Mouse (Mus musculus): Measurements from ENCODE around the gene Nek2. TPM values are rescaled to one million over a fixed set of nuclear protein-coding genes. Genes with fewer than 3 reads are reported as not detected.

Gene Nek2
- polyA plus RNA-seq, 1 experiment from 2014 or later = 38.7 TPM

DNA sequence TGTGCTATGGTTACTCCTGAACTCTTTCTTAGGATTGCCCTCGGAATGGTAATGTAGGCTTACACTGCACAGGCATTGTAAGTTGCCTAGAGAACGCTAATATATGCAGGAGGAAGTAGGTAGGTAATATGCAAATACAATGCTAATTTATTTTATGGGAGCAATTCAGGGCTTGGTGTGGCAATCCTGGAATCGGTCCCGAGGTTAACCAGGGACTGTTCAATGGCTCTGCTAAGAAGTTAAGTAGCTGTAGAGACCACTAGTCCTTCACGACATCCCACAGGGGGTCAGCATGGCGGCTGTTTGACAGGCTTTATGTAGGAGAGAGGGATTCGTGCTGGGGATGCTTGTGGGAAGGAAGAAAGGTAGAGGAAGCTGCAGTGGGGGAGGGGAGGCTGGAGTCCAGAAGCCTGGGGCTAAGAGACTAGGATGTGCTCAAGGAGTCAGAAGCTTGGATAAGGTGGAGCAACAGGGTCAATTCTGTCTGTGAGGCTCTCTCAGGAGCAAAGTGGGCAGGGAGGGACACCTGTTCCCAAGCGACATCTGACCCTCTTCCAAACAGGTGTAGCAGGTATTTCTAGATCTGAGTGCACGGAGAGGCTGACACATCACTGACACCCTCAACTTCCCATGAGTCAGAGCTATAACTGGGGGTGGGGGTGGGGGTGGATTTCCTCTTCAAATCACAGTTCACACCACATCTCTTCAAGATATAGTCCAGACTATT lies 19.0 kb upstream of the Nek2 start:
- peak; percentile 39; the same call in 1 of the 2 replicates for ATAC-seq (ENCODE audit: insufficient read depth, low FRiP score, low read depth)
- WGBS = 54% methylated on average over 9 of the region's 9 CpGs
- H3K9me3 ChIP-seq = no peaks in the 10 kb centered on the region
- peak overlapping the region; percentile 46 for H3K27ac ChIP-seq
- H3K4me1 ChIP-seq = no peaks in the 10 kb centered on the region; the same call in 1 of the 2 replicates
- H3K36me3 ChIP-seq = no peaks in the 10 kb centered on the region
- no peak overlapping the region for H3K9ac ChIP-seq
- no peak overlapping the region for H3K4me3 ChIP-seq (replicated peaks)
- peak overlapping the region; percentile 13; the same call in 1 of the 2 replicates for H3K4me2 ChIP-seq
- no peaks in the 10 kb centered on the region for H3K27me3 ChIP-seq (replicated peaks)

DNA sequence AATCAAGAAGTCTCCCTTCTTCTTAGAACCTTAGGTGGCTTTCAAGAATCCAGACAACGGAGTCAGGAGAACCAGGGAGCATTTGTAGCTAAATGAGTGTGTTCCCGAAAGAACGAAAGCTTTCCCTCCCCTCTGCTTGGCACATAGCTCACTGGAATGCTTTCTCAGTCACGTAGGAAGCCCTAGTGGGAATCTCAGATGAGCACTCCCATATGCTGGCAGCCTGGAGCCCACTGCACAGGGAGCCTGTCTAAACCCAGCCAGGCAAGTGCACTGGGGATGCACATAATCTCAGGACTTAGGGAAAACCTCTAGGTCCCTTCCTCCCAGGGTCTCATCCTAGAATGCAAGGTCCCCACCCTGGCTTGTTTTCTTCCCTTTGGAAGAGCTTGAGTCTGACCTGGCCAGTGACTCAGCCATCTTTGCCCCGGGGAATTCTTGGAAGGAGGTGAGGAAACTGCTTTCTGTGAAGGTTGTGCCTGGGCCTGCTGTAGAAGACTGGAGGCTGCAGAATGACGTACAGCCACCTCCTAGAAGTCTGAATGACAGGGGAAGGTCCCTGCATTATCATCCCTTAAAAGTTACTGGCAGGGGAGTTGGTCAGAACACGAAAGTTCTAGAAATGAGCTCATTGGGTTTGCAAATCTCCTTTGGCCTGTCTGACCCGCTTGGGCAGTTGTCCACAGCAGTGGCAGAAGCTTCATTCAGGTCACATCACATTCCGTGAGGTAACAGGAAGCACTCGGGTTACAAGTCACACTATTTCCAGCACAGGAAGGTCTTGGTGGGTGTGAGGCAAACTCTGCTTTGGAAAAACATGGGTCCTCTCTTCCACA lies 18.2 kb upstream of the Nek2 start:
- no peaks in the 10 kb centered on the region for H3K36me3 ChIP-seq
- WGBS = 52% methylated on average over 10 of the region's 10 CpGs
- no peaks in the 10 kb centered on the region for H3K27me3 ChIP-seq (replicated peaks)
- H3K9ac ChIP-seq = no peak overlapping the region
- no peaks in the 10 kb centered on the region; the same call in 1 of the 2 replicates for H3K4me1 ChIP-seq
- H3K4me2 ChIP-seq = peak overlapping the region; percentile 13; the same call in 1 of the 2 replicates
- H3K9me3 ChIP-seq = no peaks in the 10 kb centered on the region
- ATAC-seq (ENCODE audit: insufficient read depth, low FRiP score, low read depth) = no peak
- H3K27ac ChIP-seq = peak overlapping the region; percentile 46
- no peak overlapping the region for H3K4me3 ChIP-seq (replicated peaks)

DNA sequence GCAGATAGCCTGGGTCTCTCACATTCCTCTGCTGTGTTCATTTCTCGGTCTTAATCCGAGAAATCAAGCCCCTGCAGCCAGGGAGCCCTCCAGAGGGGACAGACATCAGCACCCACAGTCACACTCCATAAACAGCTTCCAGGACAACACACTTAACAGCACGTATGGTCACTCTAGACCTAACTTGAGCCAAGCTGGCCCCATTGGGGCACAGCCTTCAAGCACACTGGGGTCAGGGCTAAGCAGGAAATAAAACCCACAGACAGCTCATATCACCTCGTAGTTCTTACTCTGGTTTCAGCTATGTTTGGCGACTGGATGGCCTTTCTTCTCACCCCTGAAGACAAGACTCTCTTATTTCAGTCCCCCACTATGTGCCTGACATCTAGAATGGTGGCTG lies 16.5 kb upstream of the Nek2 start:
- WGBS = 61% methylated on average over 5 of the region's 5 CpGs
- H3K36me3 ChIP-seq = no peaks in the 10 kb centered on the region
- no peaks in the 10 kb centered on the region for H3K9me3 ChIP-seq
- no peak overlapping the region for H3K4me2 ChIP-seq
- H3K27me3 ChIP-seq (replicated peaks) = no peaks in the 10 kb centered on the region
- H3K4me1 ChIP-seq = no peaks in the 10 kb centered on the region; the same call in 1 of the 2 replicates
- no peak overlapping the region for H3K9ac ChIP-seq
- ATAC-seq (ENCODE audit: insufficient read depth, low FRiP score, low read depth) = no peak
- no peak overlapping the region for H3K4me3 ChIP-seq (replicated peaks)
- no peak overlapping the region for H3K27ac ChIP-seq

GRCm38 (mm10) chr1:191805788-191806187 lies 15.5 kb upstream of the Nek2 start:
- 61% methylated on average over 6 of the region's 6 CpGs for WGBS
- Histone ChIP-seq H3K36me3 (no peaks in the 10 kb centered on the region), H3K4me3 (replicated peaks) (no peak overlapping the region), H3K9ac (no peak overlapping the region), H3K9me3 (no peaks in the 10 kb centered on the region), H3K27ac (no peak overlapping the region), H3K4me1 (no peaks in the 10 kb centered on the region; the same call in 1 of the 2 replicates), H3K27me3 (replicated peaks) (no peaks in the 10 kb centered on the region), H3K4me2 (no peak overlapping the region)
- ATAC-seq (ENCODE audit: insufficient read depth, low FRiP score, low read depth) = no peak

- ATAC-seq (ENCODE audit: insufficient read depth, low FRiP score, low read depth) = no peak
- no peaks in the 10 kb centered on the region for H3K9me3 ChIP-seq
- no peak overlapping the region for H3K4me2 ChIP-seq
- no peak overlapping the region for H3K4me3 ChIP-seq (replicated peaks)
- H3K27ac ChIP-seq = no peak overlapping the region
- no peaks in the 10 kb centered on the region; the same call in 1 of the 2 replicates for H3K4me1 ChIP-seq
- WGBS = 94% methylated on average over 4 of the region's 4 CpGs
- no peaks in the 10 kb centered on the region for H3K27me3 ChIP-seq (replicated peaks)
- no peak overlapping the region for H3K9ac ChIP-seq
- no peaks in the 10 kb centered on the region for H3K36me3 ChIP-seq
Measured at GRCm38 (mm10) chr1:191806740-191807139, 14.5 kb upstream of the Nek2 start.

DNA sequence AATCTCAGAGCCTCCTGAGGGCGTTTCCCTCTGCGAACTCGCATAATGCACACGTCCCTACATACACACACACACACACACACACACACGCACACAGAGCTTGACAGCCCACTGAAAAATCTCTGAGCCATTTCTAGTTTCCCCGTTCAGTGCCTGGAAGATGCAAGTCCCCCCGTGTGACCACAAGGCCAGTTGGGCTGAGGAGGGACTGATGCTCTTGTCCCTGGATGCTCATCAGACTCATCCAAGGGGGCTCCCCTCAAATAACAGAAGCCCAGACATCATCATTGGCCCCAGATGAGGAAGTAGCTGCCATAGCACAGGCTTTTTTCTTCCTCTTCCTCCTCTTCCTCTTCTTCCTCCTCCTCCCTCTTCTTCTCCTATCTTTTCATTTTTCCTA lies 13.3 kb upstream of the Nek2 start:
- no peak overlapping the region for H3K9ac ChIP-seq
- ATAC-seq (ENCODE audit: insufficient read depth, low FRiP score, low read depth) = no peak
- 85% methylated on average over 7 of the region's 7 CpGs for WGBS

GRCm38 (mm10) chr1:191808688-191809223 lies 12.5 kb upstream of the Nek2 start:
- WGBS = 68% methylated on average over 12 of the region's 12 CpGs
- Histone ChIP-seq H3K4me1 (no peaks in the 10 kb centered on the region), H3K36me3 (no peaks in the 10 kb centered on the region), H3K27me3 (replicated peaks) (no peaks in the 10 kb centered on the region), H3K4me2 (no peak overlapping the region), H3K4me3 (replicated peaks) (no peak overlapping the region), H3K9me3 (no peaks in the 10 kb centered on the region), H3K27ac (no peak overlapping the region), H3K9ac (no peak overlapping the region)
- ATAC-seq (ENCODE audit: insufficient read depth, low FRiP score, low read depth) = no peak

More for the DNA sequence above, 13.3 kb upstream of the Nek2 start:
- Histone ChIP-seq H3K4me3 (replicated peaks) (no peak overlapping the region), H3K4me2 (no peak overlapping the region), H3K27ac (no peak overlapping the region), H3K27me3 (replicated peaks) (no peaks in the 10 kb centered on the region), H3K36me3 (no peaks in the 10 kb centered on the region), H3K4me1 (no peaks in the 10 kb centered on the region), H3K9me3 (no peaks in the 10 kb centered on the region)

DNA sequence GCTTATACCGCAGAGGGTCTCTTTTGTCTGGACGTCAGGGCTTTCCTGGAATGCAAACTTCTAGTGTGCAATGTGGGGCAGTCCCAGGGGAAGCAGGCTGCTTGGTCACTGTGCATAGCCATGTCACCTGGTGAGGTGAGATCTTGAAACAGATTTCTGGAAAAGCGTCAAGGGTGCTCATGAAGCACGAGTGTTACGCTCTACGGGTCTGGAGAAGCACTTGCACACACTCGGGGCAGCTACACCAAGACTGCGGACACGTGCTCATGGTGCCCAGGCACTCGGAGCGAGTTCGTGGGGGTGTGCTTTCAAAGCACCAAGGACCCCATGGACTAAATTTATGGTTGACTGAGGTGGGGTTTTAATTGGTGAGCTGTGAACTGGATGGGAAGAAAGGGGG lies 9.5 kb upstream of the Nek2 start:
- 83% methylated on average over 12 of the region's 12 CpGs for WGBS
- Histone ChIP-seq H3K4me3 (replicated peaks) (no peak overlapping the region), H3K9ac (no peak overlapping the region), H3K27me3 (replicated peaks) (no peaks in the 10 kb centered on the region), H3K9me3 (no peaks in the 10 kb centered on the region), H3K4me1 (no peaks in the 10 kb centered on the region; the same call in 1 of the 2 replicates), H3K36me3 (no peaks in the 10 kb centered on the region), H3K27ac (no peak overlapping the region), H3K4me2 (no peak overlapping the region)
- ATAC-seq (ENCODE audit: insufficient read depth, low FRiP score, low read depth) = no peak

DNA sequence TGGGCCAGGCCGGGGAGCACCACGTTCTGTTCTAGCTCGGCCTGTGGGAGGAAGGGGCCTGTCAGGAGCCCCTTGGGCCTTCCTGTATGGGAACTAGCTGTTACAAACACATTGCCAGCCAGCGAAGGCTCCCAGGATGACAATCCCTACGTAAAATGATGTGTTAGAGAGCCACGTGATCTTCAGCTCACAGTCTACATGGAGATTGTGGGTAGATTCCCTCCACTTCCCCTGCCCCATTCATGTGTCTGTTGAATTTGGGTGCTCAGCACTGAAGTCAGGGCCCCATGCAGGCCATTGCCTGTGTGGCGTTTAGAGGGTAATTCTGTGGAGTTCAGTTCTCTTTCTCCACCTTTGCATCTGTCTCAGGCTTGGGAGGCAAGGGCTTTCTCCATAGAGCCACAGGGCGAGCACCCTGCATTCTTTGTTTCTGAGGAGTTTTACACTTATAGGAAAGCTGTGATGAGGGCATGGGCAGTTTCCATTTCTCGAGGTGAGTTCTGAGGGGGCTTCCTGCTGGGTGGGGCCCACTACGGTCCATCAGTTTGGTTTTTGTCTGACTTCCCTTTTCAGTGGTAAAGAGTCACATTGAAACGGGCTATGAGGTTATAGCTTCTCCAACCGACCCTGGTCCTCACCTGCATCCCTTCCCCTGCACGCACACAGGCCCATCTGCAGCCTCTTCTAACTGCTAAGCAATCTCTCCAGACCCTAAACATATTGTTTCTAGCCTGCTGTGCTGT lies 8.1 kb upstream of the Nek2 start:
- Histone ChIP-seq H3K36me3 (no peaks in the 10 kb centered on the region), H3K27me3 (replicated peaks) (no peaks in the 10 kb centered on the region), H3K4me1 (no peaks in the 10 kb centered on the region; the same call in 1 of the 2 replicates), H3K4me3 (replicated peaks) (no peak overlapping the region), H3K4me2 (no peak overlapping the region), H3K27ac (no peak overlapping the region), H3K9ac (no peak overlapping the region), H3K9me3 (no peaks in the 10 kb centered on the region)
- 81% methylated on average over 13 of the region's 13 CpGs for WGBS
- no peak for ATAC-seq (ENCODE audit: insufficient read depth, low FRiP score, low read depth)

DNA sequence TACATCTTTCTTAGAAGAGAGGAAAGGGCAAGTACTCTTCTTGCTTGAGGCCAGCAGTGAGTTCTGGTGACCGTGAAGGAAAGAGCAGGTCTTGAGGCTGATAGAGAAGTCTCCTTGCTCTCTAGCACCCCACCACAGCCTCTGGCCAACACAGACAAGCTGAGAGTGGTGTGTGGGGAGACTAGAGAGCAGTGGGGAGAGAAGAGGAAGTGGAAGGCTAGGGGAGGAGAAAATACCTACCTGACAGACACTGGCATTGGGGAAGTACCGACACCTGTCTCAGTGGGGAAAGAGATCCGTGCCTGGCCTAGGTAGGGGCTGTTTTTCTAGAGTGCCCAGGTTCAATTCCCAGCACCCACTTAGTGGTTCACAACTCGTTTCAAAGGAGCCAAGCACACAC lies 7.0 kb upstream of the Nek2 start:
- Histone ChIP-seq H3K27ac (no peak overlapping the region), H3K36me3 (no peaks in the 10 kb centered on the region), H3K9ac (no peak overlapping the region), H3K4me1 (no peaks in the 10 kb centered on the region; the same call in 1 of the 2 replicates), H3K4me3 (replicated peaks) (no peak overlapping the region), H3K4me2 (no peak overlapping the region), H3K9me3 (no peaks in the 10 kb centered on the region), H3K27me3 (replicated peaks) (no peaks in the 10 kb centered on the region)
- no peak for ATAC-seq (ENCODE audit: insufficient read depth, low FRiP score, low read depth)
- WGBS = 78% methylated on average over 4 of the region's 4 CpGs

GRCm38 (mm10) chr1:191814935-191815334 lies 6.3 kb upstream of the Nek2 start:
- no peak for ATAC-seq (ENCODE audit: insufficient read depth, low FRiP score, low read depth)
- 33% methylated on average over 5 of the region's 5 CpGs for WGBS
- Histone ChIP-seq H3K4me3 (replicated peaks) (no peak overlapping the region), H3K9ac (no peak overlapping the region), H3K9me3 (no peaks in the 10 kb centered on the region), H3K4me2 (no peak overlapping the region), H3K36me3 (no peaks in the 10 kb centered on the region), H3K4me1 (no peaks in the 10 kb centered on the region; the same call in 1 of the 2 replicates), H3K27ac (no peak overlapping the region), H3K27me3 (replicated peaks) (no peaks in the 10 kb centered on the region)

Data from stomach, embryonic 15.5 days (tissue).